Mouse (Mus musculus): ENCODE measurements around the gene Hpn.

Hpn gene

GRCm38 (mm10) chr7:31113800-31114199 lies 1.3 kb downstream of the Hpn start:
- in situ Hi-C loops (cut with MboI; ENCODE audit: low sequenced_read_pairs): no loop called here

GRCm38 (mm10) chr7:31112036-31112435 lies 3.1 kb downstream of the Hpn start:
- in situ Hi-C loops (cut with MboI; ENCODE audit: low sequenced_read_pairs): no loop called here

GRCm38 (mm10) chr7:31110861-31111385 lies 4.2 kb downstream of the Hpn start:
- in situ Hi-C loops (cut with MboI; ENCODE audit: low sequenced_read_pairs): no loop called here

- in situ Hi-C loops (cut with MboI; ENCODE audit: low sequenced_read_pairs): no loop called here
These were observed 5.3 kb downstream of the Hpn start for GRCm38 (mm10) chr7:31109796-31110195.

GRCm38 (mm10) chr7:31109091-31109490 lies 6.0 kb downstream of the Hpn start:
- in situ Hi-C loops (cut with MboI; ENCODE audit: low sequenced_read_pairs): no loop called here

- in situ Hi-C loops (cut with MboI; ENCODE audit: low sequenced_read_pairs): no loop called here
These were observed 7.3 kb downstream of the Hpn start for GRCm38 (mm10) chr7:31107781-31108180.

GRCm38 (mm10) chr7:31106166-31106565 lies 8.9 kb downstream of the Hpn start:
- in situ Hi-C loops (cut with MboI; ENCODE audit: low sequenced_read_pairs): no loop called here

GRCm38 (mm10) chr7:31105061-31105768 lies 9.9 kb downstream of the Hpn start:
- in situ Hi-C loops (cut with MboI; ENCODE audit: low sequenced_read_pairs): no loop called here

- in situ Hi-C loops (cut with MboI; ENCODE audit: low sequenced_read_pairs): no loop called here
These were observed 14.3 kb downstream of the Hpn start for GRCm38 (mm10) chr7:31100786-31101185.

GRCm38 (mm10) chr7:31099612-31099982 lies 15.5 kb downstream of the Hpn start:
- in situ Hi-C loops (cut with MboI; ENCODE audit: low sequenced_read_pairs): loop anchor here (5.0 to 10.0 kb wide), 2 partner anchors 37 to 125 kb away; partner anchors contain the start of genes Fam187b and Lsr

- in situ Hi-C loops (cut with MboI; ENCODE audit: low sequenced_read_pairs): loop anchor here (5.0 to 10.0 kb wide), 2 partner anchors 37 to 124 kb away; partner anchors contain the start of genes Fam187b and Lsr
These were observed 16.1 kb downstream of the Hpn start for GRCm38 (mm10) chr7:31098697-31099611.

- in situ Hi-C loops (cut with MboI; ENCODE audit: low sequenced_read_pairs): loop anchor here (5.0 to 10.0 kb wide), 2 partner anchors 35 to 123 kb away; partner anchors contain the start of genes Fam187b and Lsr
These were observed 17.4 kb downstream of the Hpn start for GRCm38 (mm10) chr7:31097583-31098248.

- in situ Hi-C loops (cut with MboI; ENCODE audit: low sequenced_read_pairs): loop anchor here (5.0 to 10.0 kb wide), 2 partner anchors 35 to 122 kb away; partner anchors contain the start of genes Fam187b and Lsr
These were observed 18.1 kb downstream of the Hpn start for GRCm38 (mm10) chr7:31096892-31097564.

GRCm38 (mm10) chr7:31094774-31095501 lies 20.2 kb downstream of the Hpn start:
- in situ Hi-C loops (cut with MboI; ENCODE audit: low sequenced_read_pairs): loop anchor here (5.0 to 10.0 kb wide), 2 partner anchors 33 to 120 kb away; partner anchors contain the start of genes Fam187b and Lsr

- in situ Hi-C loops (cut with MboI; ENCODE audit: low sequenced_read_pairs): loop anchor here (10.0 kb wide), 1 partner anchor 115 kb away; the partner anchor contains the start of genes Fam187b and Lsr
These were observed 25.4 kb downstream of the Hpn start for GRCm38 (mm10) chr7:31089721-31090120.

- in situ Hi-C loops (cut with MboI; ENCODE audit: low sequenced_read_pairs): no loop called here
These were observed 26.9 kb downstream of the Hpn start for GRCm38 (mm10) chr7:31088206-31088605.

GRCm38 (mm10) chr7:31087262-31087661 lies 27.8 kb downstream of the Hpn start:
- in situ Hi-C loops (cut with MboI; ENCODE audit: low sequenced_read_pairs): no loop called here

GRCm38 (mm10) chr7:31086175-31086755 lies 28.8 kb downstream of the Hpn start:
- in situ Hi-C loops (cut with MboI; ENCODE audit: low sequenced_read_pairs): no loop called here

- in situ Hi-C loops (cut with MboI; ENCODE audit: low sequenced_read_pairs): no loop called here
These were observed 29.9 kb downstream of the Hpn start for GRCm38 (mm10) chr7:31085171-31085570.

Data from CH12F3 (cell line).